Mouse (Mus musculus): Measurements from ENCODE around the gene Ybx2.

DNA sequence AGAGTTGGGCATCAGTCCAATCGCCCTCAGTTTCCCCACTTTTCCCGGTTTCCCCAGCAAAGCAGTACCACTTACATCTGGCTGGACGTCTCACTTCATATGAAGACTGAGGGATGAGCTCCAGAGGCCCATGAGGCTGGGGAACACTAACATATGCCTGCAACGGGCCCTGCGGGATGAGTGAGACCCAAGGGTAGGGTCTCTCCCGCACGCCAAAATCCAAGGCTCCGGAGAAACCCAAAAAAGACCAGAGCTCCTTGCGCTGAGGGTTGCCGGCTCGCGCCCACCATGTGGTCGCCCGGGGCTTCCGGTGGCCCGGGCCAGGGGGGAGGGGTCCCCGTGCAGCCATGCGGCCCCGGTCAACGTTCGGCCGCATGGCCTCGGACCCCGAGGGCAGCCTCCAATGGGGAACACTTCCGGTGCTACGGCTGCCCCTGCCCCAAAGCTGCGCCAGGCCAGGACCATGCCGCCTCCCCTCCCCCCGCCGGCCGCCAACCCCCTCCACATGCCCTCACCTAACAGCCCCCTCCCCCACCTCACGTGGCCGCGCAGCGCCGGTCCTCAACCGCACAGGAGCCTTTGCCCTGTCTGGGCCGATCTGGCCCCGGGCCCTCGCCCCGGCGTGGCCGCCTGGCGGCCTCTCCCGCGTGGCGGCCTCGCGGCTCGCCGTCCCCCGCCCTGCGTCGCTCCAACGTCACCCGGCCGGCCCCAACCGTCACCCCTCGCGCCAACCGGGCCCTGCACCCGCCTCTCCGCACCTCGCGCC is 15.1 kb upstream of the Ybx2 start:
- TF ChIP-seq E2F4 (IDR thresholded peaks at IDR 0.05; ENCODE audit: insufficient replicate concordance, low read depth, low read length) (no peak), EP300 (IDR thresholded peaks at IDR 0.05; ENCODE audit: low read length) (no peak)

All from CH12.LX (cell line).